8 mouse cellular contexts compared by ENCODE assay signal in genomic region chrX:150588023-150588764, GRCm38 (mm10). TPM values are rescaled to one million over a fixed set of nuclear protein-coding genes. Genes with fewer than 3 reads are reported as not detected.
DNase-seq lines count a peak whose midpoint lies in the region; ATAC-seq and TF ChIP-seq lines count a peak whose summit lies in the region.

TSS of gene Pfkfb1 (plus strand) at chrX:150588229.

- H3K9ac ChIP-seq in forebrain, embryonic 12.5 days, result peak within 1 kb of the TSS; percentile 64
- peak within 1 kb of the TSS; percentile 65 for H3K9ac ChIP-seq in heart, postnatal 0 days (replicated peaks; ENCODE audit: low read depth, low read length)
- peak within 1 kb of the TSS; percentile 74 for H3K9ac ChIP-seq in liver, postnatal 0 days (replicated peaks)
- peak within 1 kb of the TSS; percentile 55; the same call in 1 of the 2 replicates for H3K9ac ChIP-seq in neural tube, embryonic 14.5 days (replicated peaks; ENCODE audit: low read depth, low read length)

- H3K27me3 ChIP-seq in E14TG2a.4 (ENCODE audit: insufficient read depth, low read length), result no peaks in the 10 kb centered on the region
- H3K27me3 ChIP-seq in forebrain, embryonic 12.5 days, result 0 out of 2 replicates have a peak, but pooled peaks cover 2% of the 10 kb centered on the region
- H3K27me3 ChIP-seq in heart, postnatal 0 days (ENCODE audit: control insufficient read depth, insufficient read depth, low read length), result no peaks in the 10 kb centered on the region
- no peaks in the 10 kb centered on the region for H3K27me3 ChIP-seq in liver, postnatal 0 days (ENCODE audit: insufficient read depth, low read length)
- no peaks in the 10 kb centered on the region for H3K27me3 ChIP-seq in neural tube, embryonic 14.5 days (ENCODE audit: control insufficient read depth, insufficient read depth, low read length)

- TF ChIP-seq CTCF in E14TG2a.4 (conservative IDR thresholded peaks at IDR 0.05; ENCODE audit: low read length), result peak; percentile 44
- peak; percentile 39 for TF ChIP-seq CTCF in heart, postnatal 0 days (IDR thresholded peaks at IDR 0.05; ENCODE audit: low read depth)
- peak; percentile 70 for TF ChIP-seq CTCF in liver, postnatal 0 days (IDR thresholded peaks at IDR 0.05; ENCODE audit: low read depth)

- H3K9me3 ChIP-seq in E14TG2a.4 (ENCODE audit: low read length), result no peaks in the 10 kb centered on the region
- H3K9me3 ChIP-seq in forebrain, embryonic 12.5 days, result no peaks in the 10 kb centered on the region
- no peaks in the 10 kb centered on the region for H3K9me3 ChIP-seq in heart, postnatal 0 days (replicated peaks; ENCODE audit: control insufficient read depth, low read length)
- no peaks in the 10 kb centered on the region for H3K9me3 ChIP-seq in liver, postnatal 0 days (ENCODE audit: low read length)
- no peaks in the 10 kb centered on the region for H3K9me3 ChIP-seq in neural tube, embryonic 14.5 days (ENCODE audit: control insufficient read depth, low read length)

- H3K36me3 ChIP-seq in E14TG2a.4 (ENCODE audit: insufficient read depth, low read length), result peaks cover 26% of the 10 kb centered on the region
- peaks cover 14% of the 10 kb centered on the region for H3K36me3 ChIP-seq in forebrain, embryonic 12.5 days (replicated peaks)
- H3K36me3 ChIP-seq in heart, postnatal 0 days (replicated peaks; ENCODE audit: control insufficient read depth, insufficient read depth, low read length), result no peaks in the 10 kb centered on the region
- peaks cover 3% of the 10 kb centered on the region; the same call in 1 of the 2 replicates for H3K36me3 ChIP-seq in liver, postnatal 0 days (replicated peaks; ENCODE audit: insufficient read depth, low read length)
- H3K36me3 ChIP-seq in neural tube, embryonic 14.5 days (ENCODE audit: control insufficient read depth, insufficient read depth, low read length), result no peaks in the 10 kb centered on the region

- H3K4me2 ChIP-seq in forebrain, embryonic 12.5 days, result peak within 1 kb of the TSS; percentile 56
- H3K4me2 ChIP-seq in heart, postnatal 0 days (ENCODE audit: low read depth, low read length), result peak within 1 kb of the TSS; percentile 61
- H3K4me2 ChIP-seq in liver, postnatal 0 days (ENCODE audit: low read depth, low read length), result peak within 1 kb of the TSS; percentile 78
- H3K4me2 ChIP-seq in neural tube, embryonic 14.5 days (ENCODE audit: low read depth, low read length), result peak within 1 kb of the TSS; percentile 61

- peak within 1 kb of the TSS; percentile 79 for H3K4me3 ChIP-seq in E14TG2a.4 (replicated peaks; ENCODE audit: low read length)
- H3K4me3 ChIP-seq in forebrain, embryonic 12.5 days (replicated peaks), result peak within 1 kb of the TSS; percentile 48
- H3K4me3 ChIP-seq in heart, postnatal 0 days (ENCODE audit: low read depth, low read length), result peak within 1 kb of the TSS; percentile 60
- H3K4me3 ChIP-seq in liver, postnatal 0 days (ENCODE audit: low read depth, low read length), result peak within 1 kb of the TSS; percentile 63
- H3K4me3 ChIP-seq in neural tube, embryonic 14.5 days (ENCODE audit: low read depth, low read length), result peak within 1 kb of the TSS; percentile 44

- H3K27ac ChIP-seq in forebrain, embryonic 12.5 days, result peak within 1 kb of the TSS; percentile 68
- H3K27ac ChIP-seq in heart, postnatal 0 days (ENCODE audit: low read depth), result peak within 1 kb of the TSS; percentile 92
- H3K27ac ChIP-seq in liver, postnatal 0 days (ENCODE audit: low read depth), result peak within 1 kb of the TSS; percentile 91
- peak within 1 kb of the TSS; percentile 62 for H3K27ac ChIP-seq in neural tube, embryonic 14.5 days (ENCODE audit: low read depth, low read length)

- 24% methylated on average over 35 of the region's 35 CpGs for whole genome bisulfite sequencing in forebrain, embryonic 12.5 days
- WGBS in heart, postnatal 0 days, result 22% methylated on average over 35 of the region's 35 CpGs
- WGBS in large intestine, adult 2 months, result 18% methylated on average over 35 of the region's 35 CpGs
- 15% methylated on average over 35 of the region's 35 CpGs for WGBS in liver, postnatal 0 days (ENCODE audit: insufficient replicate concordance)
- WGBS in neural tube, embryonic 14.5 days, result 21% methylated on average over 32 of the region's 35 CpGs

- peaks cover 16% of the 10 kb centered on the region for H3K4me1 ChIP-seq in E14TG2a.4 (replicated peaks; ENCODE audit: low read depth, low read length)
- no peaks in the 10 kb centered on the region for H3K4me1 ChIP-seq in forebrain, embryonic 12.5 days
- H3K4me1 ChIP-seq in heart, postnatal 0 days (ENCODE audit: control insufficient read depth, insufficient read depth), result no peaks in the 10 kb centered on the region
- H3K4me1 ChIP-seq in liver, postnatal 0 days (ENCODE audit: insufficient read depth), result peaks cover 3% of the 10 kb centered on the region; the same call in 1 of the 2 replicates
- no peaks in the 10 kb centered on the region for H3K4me1 ChIP-seq in neural tube, embryonic 14.5 days (ENCODE audit: control insufficient read depth, insufficient read depth, low read length)

- TF ChIP-seq EP300 in heart, postnatal 0 days (IDR thresholded peaks at IDR 0.05; ENCODE audit: low read depth), result no peak
- TF ChIP-seq EP300 in liver, postnatal 0 days (IDR thresholded peaks at IDR 0.05; ENCODE audit: low read depth), result no peak

- ATAC-seq in forebrain, embryonic 12.5 days (ENCODE audit: low FRiP score), result peak; percentile 96
- ATAC-seq in heart, postnatal 0 days (ENCODE audit: insufficient read depth, low read depth), result peak; percentile 95
- ATAC-seq in liver, postnatal 0 days, result peak; percentile 94
- peak; percentile 96 for ATAC-seq in neural tube, embryonic 14.5 days (ENCODE audit: low read depth)

- peak; percentile 65 for DNase-seq in c-Kit-positive CD71-positive TER-119-positive erythroid progenitor cells, embryonic 14.5 days (ENCODE audit: low spot score)
- peak; percentile 78 for DNase-seq in heart, postnatal 0 days (ENCODE audit: low spot score)
- DNase-seq in large intestine, adult 2 months (ENCODE audit: low read depth, low spot score), result peak; percentile 37
- DNase-seq in liver, postnatal 0 days, result peak; percentile 84
- peak; percentile 78 for DNase-seq in testis, postnatal 10 days (ENCODE audit: low spot score)

RNA-seq across cellular contexts. Expression of gene Pfkfb1, which starts in this region (rescaled TPM):
- 4.1 and 5.7 TPM in 2 replicates for polyA plus RNA-seq in forebrain, embryonic 12.5 days (2016; fragmentation: Nextera tagmentation; extraction: Ambion mirVana)
- total RNA-seq in heart, postnatal 0 days (2014; rRNA removed; ENCODE audit: low replicate concordance), result 1.5 and 10.6 TPM in 2 replicates
- polyA plus RNA-seq in heart, postnatal 0 days (2015; fragmentation: Nextera tagmentation; extraction: Ambion mirVana), result 3.5 and 3.9 TPM in 2 replicates
- 3.6 and 4.1 TPM in 2 replicates for polyA plus RNA-seq in large intestine, adult 2 months (2012; rRNA removed)
- 21.9 and 22.0 TPM in 2 replicates for polyA plus RNA-seq in liver, postnatal 0 days (2015; fragmentation: Nextera tagmentation; extraction: Ambion mirVana)
- polyA plus RNA-seq in neural tube, embryonic 14.5 days (2014; fragmentation: Nextera tagmentation; extraction: Ambion mirVana), result 4.4 and 5.0 TPM in 2 replicates

Comparison
In these comparisons a context has a peak if more than half of its experiments do, and no peak if none do; other contexts are left out.
1. Peak in every context shown above with its lines: DNase-seq, ATAC-seq, H3K4me3 ChIP-seq and H3K27ac ChIP-seq.